Mouse (Mus musculus): Measurements from ENCODE around the gene G3bp1. TPM values are rescaled to one million over a fixed set of nuclear protein-coding genes. Genes with fewer than 3 reads are reported as not detected.

Gene G3bp1
- 34.2 and 36.8 TPM in 2 replicates for polyA plus RNA-seq (2015; fragmentation: Nextera tagmentation; extraction: Ambion mirVana)

- Histone ChIP-seq H3K4me1 (ENCODE audit: insufficient read depth) (peaks cover 29% of the 10 kb centered on the region), H3K27ac (ENCODE audit: low read depth) (peak within 1 kb of the TSS; percentile 99)
- peak; percentile 97 for DNase-seq
These were observed at the start of gene G3bp1 for GRCm38 (mm10) chr11:55469048-55469843. G3bp1 (plus strand) TSS chr11:55469685.

GRCm38 (mm10) chr11:55422978-55423377 is 46.5 kb upstream of the G3bp1 start, which contains the start of gene Sparc:
Sparc (minus strand) TSS chr11:55423183.
- Histone ChIP-seq H3K4me2 (ENCODE audit: low read depth, low read length) (no peak within 1 kb of the TSS), H3K9me3 (ENCODE audit: low read length) (no peaks in the 10 kb centered on the region), H3K4me3 (ENCODE audit: low read depth, low read length) (no peak within 1 kb of the TSS), H3K4me1 (ENCODE audit: insufficient read depth) (no peaks in the 10 kb centered on the region; the same call in 1 of the 2 replicates), H3K9ac (replicated peaks) (no peak within 1 kb of the TSS), H3K27me3 (ENCODE audit: insufficient read depth, low read length) (no peaks in the 10 kb centered on the region), H3K27ac (ENCODE audit: low read depth) (no peak within 1 kb of the TSS), H3K36me3 (replicated peaks; ENCODE audit: insufficient read depth, low read length) (no peaks in the 10 kb centered on the region)
- no peak for TF ChIP-seq EP300 (IDR thresholded peaks at IDR 0.05; ENCODE audit: low read depth)
- TF ChIP-seq CTCF (IDR thresholded peaks at IDR 0.05; ENCODE audit: low read depth) = no peak
- ATAC-seq (no peak), DNase-seq (no peak)
- 100% methylated on average over 1 of the region's 1 CpGs for WGBS (ENCODE audit: insufficient replicate concordance)

More at GRCm38 (mm10) chr11:55469048-55469843, at the start of gene G3bp1:
- H3K9me3 ChIP-seq (ENCODE audit: low read length) = no peaks in the 10 kb centered on the region
- peak within 1 kb of the TSS; percentile 81 for H3K4me3 ChIP-seq (ENCODE audit: low read depth, low read length)
- peak within 1 kb of the TSS; percentile 81 for H3K9ac ChIP-seq (replicated peaks)
- WGBS (ENCODE audit: insufficient replicate concordance) = 2% methylated on average over 56 of the region's 57 CpGs
- H3K4me2 ChIP-seq (ENCODE audit: low read depth, low read length) = peak within 1 kb of the TSS; percentile 94
- H3K27me3 ChIP-seq (ENCODE audit: insufficient read depth, low read length) = no peaks in the 10 kb centered on the region
- peak; percentile 54 for TF ChIP-seq EP300 (IDR thresholded peaks at IDR 0.05; ENCODE audit: low read depth)
- peak; percentile 79 for TF ChIP-seq CTCF (IDR thresholded peaks at IDR 0.05; ENCODE audit: low read depth)
- ATAC-seq = peak; percentile 92
- H3K36me3 ChIP-seq (replicated peaks; ENCODE audit: insufficient read depth, low read length) = no peaks in the 10 kb centered on the region

- H3K4me1 ChIP-seq (ENCODE audit: insufficient read depth) = peaks cover 4% of the 10 kb centered on the region
These were observed 45.7 kb upstream of the G3bp1 start for GRCm38 (mm10) chr11:55423756-55424155.

GRCm38 (mm10) chr11:55424746-55425360 is 44.6 kb upstream of the G3bp1 start:
- Histone ChIP-seq H3K4me1 (ENCODE audit: insufficient read depth) (peaks cover 4% of the 10 kb centered on the region), H3K4me3 (ENCODE audit: low read depth, low read length) (no peak overlapping the region), H3K9me3 (ENCODE audit: low read length) (no peaks in the 10 kb centered on the region), H3K4me2 (ENCODE audit: low read depth, low read length) (no peak overlapping the region), H3K27ac (ENCODE audit: low read depth) (no peak overlapping the region), H3K27me3 (ENCODE audit: insufficient read depth, low read length) (no peaks in the 10 kb centered on the region), H3K9ac (replicated peaks) (no peak overlapping the region), H3K36me3 (replicated peaks; ENCODE audit: insufficient read depth, low read length) (no peaks in the 10 kb centered on the region)
- 84% methylated on average over 8 of the region's 8 CpGs for WGBS (ENCODE audit: insufficient replicate concordance)
- TF ChIP-seq EP300 (IDR thresholded peaks at IDR 0.05; ENCODE audit: low read depth) (no peak), CTCF (IDR thresholded peaks at IDR 0.05; ENCODE audit: low read depth) (no peak)
- DNase-seq (no peak), ATAC-seq (no peak)

More at GRCm38 (mm10) chr11:55423756-55424155, 45.7 kb upstream of the G3bp1 start:
- TF ChIP-seq EP300 (IDR thresholded peaks at IDR 0.05; ENCODE audit: low read depth) (no peak), CTCF (IDR thresholded peaks at IDR 0.05; ENCODE audit: low read depth) (no peak)
- ATAC-seq (0 out of 2 replicates have a peak, but pooled peaks have one; percentile 10), DNase-seq (peak; percentile 26)
- Histone ChIP-seq H3K9ac (replicated peaks) (no peak overlapping the region), H3K27me3 (ENCODE audit: insufficient read depth, low read length) (no peaks in the 10 kb centered on the region), H3K4me3 (ENCODE audit: low read depth, low read length) (no peak overlapping the region), H3K36me3 (replicated peaks; ENCODE audit: insufficient read depth, low read length) (no peaks in the 10 kb centered on the region), H3K9me3 (ENCODE audit: low read length) (no peaks in the 10 kb centered on the region), H3K4me2 (ENCODE audit: low read depth, low read length) (no peak overlapping the region), H3K27ac (ENCODE audit: low read depth) (no peak overlapping the region)
- 35% methylated on average over 4 of the region's 4 CpGs for WGBS (ENCODE audit: insufficient replicate concordance)

GRCm38 (mm10) chr11:55428186-55429012 is 41.1 kb upstream of the G3bp1 start:
- DNase-seq = peak; percentile 70
- peaks cover 4% of the 10 kb centered on the region for H3K4me1 ChIP-seq (ENCODE audit: insufficient read depth)
- H3K9me3 ChIP-seq (ENCODE audit: low read length) = no peaks in the 10 kb centered on the region
- no peaks in the 10 kb centered on the region for H3K36me3 ChIP-seq (replicated peaks; ENCODE audit: insufficient read depth, low read length)
- TF ChIP-seq EP300 (IDR thresholded peaks at IDR 0.05; ENCODE audit: low read depth) (no peak), CTCF (IDR thresholded peaks at IDR 0.05; ENCODE audit: low read depth) (no peak)
- H3K4me2 ChIP-seq (ENCODE audit: low read depth, low read length) = no peak overlapping the region
- peak; percentile 76 for ATAC-seq
- H3K4me3 ChIP-seq (ENCODE audit: low read depth, low read length) = no peak overlapping the region
- no peak overlapping the region for H3K9ac ChIP-seq (replicated peaks)
- H3K27ac ChIP-seq (ENCODE audit: low read depth) = peak overlapping the region; percentile 91
- no peaks in the 10 kb centered on the region for H3K27me3 ChIP-seq (ENCODE audit: insufficient read depth, low read length)
- 35% methylated on average over 16 of the region's 16 CpGs for whole genome bisulfite sequencing (ENCODE audit: insufficient replicate concordance)
